Mouse (Mus musculus): ENCODE results near the gene Fam173a. TPM values are rescaled to one million over a fixed set of nuclear protein-coding genes. Genes with fewer than 3 reads are reported as not detected.

Fam173a gene
- 10 to 100 TPM; 92.7 to 99.1 TPM for total RNA-seq (2021)
- long read RNA-seq, experiment 1, transcript Fam173a-201 (5 exons, 1,321 nt) = major isoform, 38 of 96 reads
- long read RNA-seq, experiment 1, transcript Fam173a-202 (4 exons, 1,267 nt) = minor isoform, 15 of 96 reads
- long read RNA-seq, experiment 1, transcript Fam173a-205 (3 exons, 1,886 nt) = minor isoform, 30 of 96 reads
- long read RNA-seq, experiment 1, partial matches to known transcripts = 10 of 96 reads
- long read RNA-seq, experiment 1, other reads (novel, unspliced or antisense) = 3 of 96 reads
- long read RNA-seq, experiment 2, transcript Fam173a-202 (4 exons, 1,267 nt) = minor isoform, 15 of 77 reads
- long read RNA-seq, experiment 2, transcript Fam173a-201 (5 exons, 1,321 nt) = major isoform, 38 of 77 reads
- long read RNA-seq, experiment 2, transcript Fam173a-205 (3 exons, 1,886 nt) = minor isoform, 22 of 77 reads
- long read RNA-seq, experiment 2, partial matches to known transcripts = 0 of 77 reads
- long read RNA-seq, experiment 2, other reads (novel, unspliced or antisense) = 0 of 77 reads

DNA sequence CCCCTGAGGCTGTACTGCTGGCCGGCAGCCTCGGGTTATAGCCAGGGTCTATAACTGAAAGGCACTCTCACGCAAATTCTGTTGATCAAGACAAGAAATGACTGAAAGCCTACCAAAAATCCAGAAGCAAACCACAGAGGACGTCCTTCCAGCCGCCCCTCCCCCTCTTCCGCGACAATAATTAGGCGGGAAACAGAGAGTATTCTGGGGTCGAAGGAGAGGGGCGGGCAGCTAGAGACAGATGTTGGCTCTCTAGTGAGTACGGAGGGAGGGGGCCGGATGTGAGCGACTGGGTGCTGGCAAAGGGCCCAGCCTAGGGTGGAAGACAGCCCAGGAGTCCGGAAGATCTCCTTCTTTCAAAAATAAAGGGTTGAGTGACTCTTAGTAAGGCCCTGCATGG lies at the start of gene Fam173a:
Gene Fam173a (minus strand): TSS at position 287 of the 400 bp plus-strand sequence.
- peak in 1 of 2 experiments; percentile 55 for DNase-seq (ENCODE audit: low spot score in 2 of 2)

DNA sequence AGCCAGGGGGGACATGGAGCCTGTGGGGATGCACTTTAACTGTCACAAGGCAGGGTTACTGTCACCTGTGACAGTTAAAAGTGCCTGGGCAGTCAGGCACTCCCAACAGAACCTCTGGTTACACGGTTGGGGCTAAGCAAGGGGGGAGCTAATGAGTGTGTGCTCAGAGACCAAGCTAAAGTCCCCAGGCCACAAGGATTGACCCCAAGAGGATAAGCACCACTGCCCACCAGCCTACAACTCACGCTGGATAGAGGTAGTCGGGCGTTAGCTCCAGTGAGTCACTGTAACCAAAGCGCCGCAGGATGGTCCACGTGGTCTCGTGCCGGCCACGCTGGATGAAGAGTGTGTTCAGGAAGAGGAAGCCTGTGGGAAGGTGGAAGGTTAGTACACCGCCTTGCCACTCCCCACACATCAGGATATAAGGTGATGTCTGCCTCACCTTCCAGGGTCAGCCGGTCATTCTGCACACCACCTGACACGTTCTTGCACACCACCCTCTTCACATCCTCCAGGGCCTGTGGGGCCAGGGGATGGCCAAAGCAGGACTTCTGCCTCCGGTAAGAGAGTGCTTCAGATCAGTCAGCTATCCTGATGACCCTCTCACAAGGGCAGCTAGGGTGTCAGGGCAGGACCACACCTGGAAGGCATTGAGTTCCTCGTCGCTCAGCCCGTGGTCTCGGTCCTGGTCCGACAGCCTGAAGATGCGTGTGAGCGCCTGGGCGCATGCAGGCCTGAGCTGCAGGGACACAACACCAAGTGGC lies 48.6 kb upstream of the Fam173a start, which contains the start of gene Gm20683:
Gene Gm20683 (minus strand): TSS at position 647 of the 764 bp plus-strand sequence.
- DNase-seq (ENCODE audit: low spot score in 2 of 2) = no peak

DNA sequence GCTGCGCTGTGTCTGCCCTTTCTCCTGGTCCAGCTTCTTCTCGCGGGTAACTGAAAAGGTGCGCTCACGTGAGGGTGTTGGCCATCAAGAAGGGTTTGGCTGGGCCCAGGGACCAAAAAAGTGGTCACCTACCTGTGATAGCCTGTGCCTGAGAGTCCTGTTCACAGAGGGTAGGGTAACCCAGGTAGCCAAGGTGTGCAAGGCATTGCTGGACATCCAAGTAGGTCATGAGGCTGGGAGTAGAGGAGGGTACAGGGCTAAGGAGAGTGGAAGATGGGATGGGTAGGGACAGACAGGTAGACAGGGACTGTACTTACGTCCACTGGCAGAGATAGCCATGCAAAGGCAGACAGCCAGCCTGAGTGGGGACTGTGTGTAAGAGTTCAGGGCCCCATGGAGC lies 47.8 kb upstream of the Fam173a start:
- DNase-seq (ENCODE audit: low spot score in 2 of 2) = no peak

DNA sequence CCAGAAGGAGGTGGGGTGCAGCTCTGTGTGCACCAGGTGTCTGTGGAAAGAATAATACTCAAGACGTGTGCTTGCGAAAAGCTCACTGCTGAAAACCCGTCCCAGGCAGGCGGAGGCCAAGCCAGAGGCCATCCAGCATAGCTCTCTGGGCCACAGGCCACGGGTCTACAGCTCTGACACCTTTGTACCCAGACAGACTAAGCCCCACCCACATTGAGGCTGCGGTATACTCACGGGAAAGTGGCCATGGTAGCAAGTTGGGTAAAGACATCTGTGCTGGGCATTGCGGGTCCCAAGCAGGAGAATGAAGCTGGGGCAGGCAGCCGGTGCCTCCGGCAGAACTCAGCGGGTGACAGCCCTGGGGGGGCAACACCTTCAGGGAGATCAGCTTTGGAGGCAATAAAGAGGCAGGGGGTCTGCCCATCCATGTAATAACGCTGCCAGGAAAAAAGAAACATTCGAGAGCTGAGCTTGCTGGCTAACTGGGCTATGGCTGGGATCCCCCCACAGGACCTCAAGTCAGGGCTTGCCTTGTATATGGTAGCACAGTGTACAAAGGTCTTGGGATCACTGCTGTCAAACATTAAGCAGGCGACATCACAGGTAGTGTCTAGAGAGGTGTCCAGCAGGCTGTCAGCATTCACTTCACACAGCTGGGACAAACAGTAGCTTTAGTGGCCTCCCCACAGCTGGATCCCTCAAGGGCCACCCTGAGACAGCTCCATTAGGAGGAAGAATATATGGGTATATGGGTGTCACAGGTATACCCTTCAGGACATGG lies 46.9 kb upstream of the Fam173a start:
- no peak for DNase-seq (ENCODE audit: low spot score in 2 of 2)

DNA sequence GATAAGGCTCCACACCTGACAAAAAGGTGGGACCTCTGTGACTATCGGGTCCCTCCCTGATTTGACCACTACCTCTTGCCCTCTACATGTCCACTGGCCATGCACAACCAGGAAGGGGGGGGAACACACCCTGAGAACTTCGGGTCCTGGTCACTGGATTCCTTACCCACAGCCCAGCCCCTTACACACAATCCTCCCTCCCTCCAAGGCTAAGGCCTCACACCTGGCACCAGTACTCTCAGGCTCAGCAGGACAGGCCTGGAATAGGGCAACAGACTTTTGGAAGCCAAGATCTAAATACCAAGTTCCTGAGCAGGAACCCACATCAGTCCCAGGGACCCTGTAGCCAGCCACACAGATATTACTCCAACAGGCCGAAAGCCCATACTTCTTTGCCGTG lies 46.2 kb upstream of the Fam173a start:
- no peak for DNase-seq (ENCODE audit: low spot score in 2 of 2)

DNA sequence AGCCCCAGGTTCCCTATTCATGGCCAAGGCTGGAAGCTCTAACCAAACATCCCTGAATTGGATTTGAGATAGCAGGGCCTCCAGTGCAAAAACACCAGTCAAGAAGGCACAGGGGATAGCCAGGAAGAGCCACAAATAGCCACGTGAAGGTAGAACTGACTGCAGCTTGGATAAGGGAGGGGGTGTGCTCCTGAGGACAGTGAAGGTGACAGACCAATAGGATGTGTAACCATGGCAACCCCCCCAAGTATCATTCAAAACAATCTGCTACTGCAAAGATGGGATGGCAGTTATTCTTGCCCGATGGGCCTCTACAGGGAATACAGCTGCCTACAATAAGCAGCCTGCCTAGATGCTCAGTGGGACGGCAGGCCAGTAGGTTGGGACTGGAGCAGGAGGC lies 44.8 kb upstream of the Fam173a start:
- DNase-seq (ENCODE audit: low spot score in 2 of 2) = no peak

DNA sequence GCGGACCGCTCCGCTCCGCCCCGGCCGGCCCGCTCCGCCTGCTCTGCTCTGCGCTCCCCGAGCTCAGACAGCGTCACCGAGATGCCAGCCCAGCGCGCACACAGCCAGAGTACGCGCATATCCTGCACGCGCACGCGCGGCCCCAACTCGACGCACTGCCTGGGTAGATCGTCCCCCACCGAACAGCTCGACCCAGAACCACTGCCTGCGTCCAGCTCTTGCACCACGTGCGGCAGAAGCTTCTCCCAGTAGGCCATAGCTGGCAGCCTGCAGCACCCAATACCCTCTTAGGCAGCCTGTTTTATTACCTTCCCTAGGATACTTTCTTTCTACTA lies 44.3 kb upstream of the Fam173a start, which contains the start of gene Rhbdl1:
Gene Rhbdl1 (minus strand): TSS at position 220 of the 335 bp plus-strand sequence.
- peak; percentile 74 to 90 for DNase-seq (ENCODE audit: low spot score in 2 of 2)

DNA sequence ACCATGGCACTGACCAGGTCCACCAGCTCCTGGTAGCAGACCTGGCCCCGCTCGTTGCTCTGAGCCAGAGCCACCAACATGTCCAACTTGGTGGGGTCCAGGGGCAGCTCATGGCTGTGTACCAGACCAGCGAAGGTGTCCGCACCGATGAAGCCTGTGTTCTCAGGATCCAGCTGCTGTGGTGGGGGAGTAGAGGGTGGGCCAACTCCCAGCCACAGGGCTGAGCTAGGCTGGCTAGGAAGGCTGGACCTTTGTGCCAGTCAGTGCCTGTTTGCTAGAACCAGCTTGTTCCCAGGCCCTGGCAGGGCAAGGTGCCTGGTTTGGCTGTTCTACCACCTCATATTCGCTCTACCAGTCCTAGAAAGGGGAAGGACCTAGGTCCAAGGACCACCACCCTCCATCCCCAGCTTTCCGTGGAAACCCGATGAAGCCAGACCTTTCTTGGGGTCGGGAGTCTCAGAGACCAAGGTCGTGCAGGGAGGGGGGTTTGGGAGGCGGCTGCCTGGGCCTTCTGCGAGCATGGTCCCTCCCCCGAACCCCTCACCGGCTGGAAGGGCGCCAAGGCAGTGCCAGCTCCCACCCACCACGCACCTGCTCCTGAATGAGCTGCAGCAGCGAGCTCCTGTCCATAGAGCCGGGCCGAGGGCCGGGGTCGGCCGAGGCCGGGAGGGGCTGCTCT lies 43.8 kb upstream of the Fam173a start:
- DNase-seq (ENCODE audit: low spot score in 2 of 2) = no peak

DNA sequence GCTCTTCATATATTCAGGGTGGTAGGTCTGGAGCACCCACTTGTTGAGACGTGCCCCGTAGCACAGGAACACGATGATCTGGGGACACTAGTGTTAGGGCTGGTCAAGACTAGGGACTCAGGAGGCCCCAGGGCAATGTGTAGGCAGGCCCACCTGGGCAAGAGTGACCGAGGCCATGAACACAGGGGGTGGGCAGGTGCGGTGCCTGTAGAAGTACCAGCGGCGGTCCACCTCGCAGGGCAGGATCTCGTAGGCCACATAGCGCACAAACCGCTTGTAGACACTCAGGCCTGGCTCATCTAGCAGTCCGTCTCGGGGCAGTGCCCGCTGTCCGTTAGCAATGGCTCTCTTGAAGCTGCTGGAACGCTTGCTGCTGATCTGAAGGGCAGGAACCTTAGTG lies 43.1 kb upstream of the Fam173a start:
- no peak for DNase-seq (ENCODE audit: low spot score in 2 of 2)

DNA sequence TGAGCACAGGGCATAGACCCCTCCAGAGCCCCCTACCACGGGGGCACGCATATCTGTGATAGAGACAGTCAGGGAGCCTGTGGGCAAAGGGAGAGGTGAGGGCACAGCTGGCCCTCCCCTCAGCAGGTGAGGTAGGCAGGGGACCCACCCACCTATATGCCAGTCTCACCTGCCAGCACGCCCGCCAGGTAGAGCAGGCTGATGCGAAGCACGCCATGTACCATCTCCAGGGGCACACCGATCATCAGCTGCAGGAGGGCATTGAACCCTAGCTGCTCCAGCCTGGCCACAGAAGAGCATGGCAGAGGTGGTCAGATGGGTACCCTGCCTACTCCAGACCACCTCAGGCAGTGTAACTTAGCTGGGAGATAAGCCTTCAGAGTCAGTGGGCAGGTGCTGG lies 42.6 kb upstream of the Fam173a start:
- DNase-seq (ENCODE audit: low spot score in 2 of 2) = no peak

DNA sequence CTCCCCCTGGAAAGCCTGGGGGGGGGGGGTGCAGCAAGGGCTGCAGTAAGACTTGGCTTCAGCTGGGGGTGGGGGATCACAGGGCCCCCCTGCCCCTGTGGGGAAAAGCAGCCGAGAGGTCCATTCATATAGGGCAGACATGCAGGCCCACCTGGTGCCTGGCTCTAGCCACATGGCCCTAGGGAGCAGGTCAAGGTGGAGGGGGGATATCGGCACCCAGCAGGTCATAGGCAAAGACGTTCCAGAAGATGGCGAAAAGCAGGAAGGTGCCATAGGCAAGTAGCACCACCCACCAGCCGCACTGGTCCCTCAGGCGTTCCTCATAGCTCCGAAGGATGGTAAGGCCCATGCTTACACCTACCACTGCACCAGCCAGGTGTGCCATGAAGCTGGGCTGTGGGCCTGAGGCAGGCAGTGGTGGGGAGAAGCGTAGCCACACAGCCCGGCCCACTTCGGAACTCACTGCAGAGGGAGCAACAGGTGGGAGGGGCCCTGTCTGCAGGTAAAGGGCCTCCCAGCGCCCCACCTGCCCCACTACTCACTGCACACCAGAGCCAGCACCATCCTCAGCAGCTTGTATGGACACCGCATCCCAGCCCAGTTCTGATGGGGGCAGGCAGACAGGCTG lies 42.0 kb upstream of the Fam173a start:
- no peak for DNase-seq (ENCODE audit: low spot score in 2 of 2)

DNA sequence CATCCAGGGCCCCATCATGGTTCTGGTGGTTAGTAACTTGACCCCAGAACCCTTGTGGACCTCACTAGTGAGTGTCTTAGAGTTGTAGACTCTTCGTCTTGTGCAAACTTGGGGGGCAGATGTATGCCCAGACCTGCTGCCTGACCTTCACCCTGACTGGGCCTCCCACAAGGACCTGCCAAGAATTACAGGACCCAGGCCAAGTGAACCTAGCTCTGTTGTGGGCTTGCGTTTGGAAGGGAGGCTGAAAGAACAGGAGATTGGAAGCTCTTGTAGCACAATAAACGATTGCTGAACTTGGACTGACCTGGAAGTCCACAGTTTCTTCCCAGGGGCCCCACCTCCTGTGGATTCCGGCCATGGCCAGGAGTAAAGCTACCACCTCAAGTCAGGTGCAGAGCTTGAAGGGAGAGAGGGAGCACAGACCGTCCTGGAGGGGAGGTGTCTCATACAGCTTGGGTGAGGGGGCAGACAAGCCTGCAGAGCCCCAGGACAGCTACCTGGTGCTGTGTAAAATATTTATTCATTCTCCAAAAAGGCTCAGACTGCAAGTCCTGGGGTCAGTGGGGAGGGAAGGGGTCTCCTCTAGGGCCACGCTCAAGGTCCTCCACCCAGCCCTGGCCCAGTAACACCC lies 41.4 kb upstream of the Fam173a start:
- no peak for DNase-seq (ENCODE audit: low spot score in 2 of 2)

DNA sequence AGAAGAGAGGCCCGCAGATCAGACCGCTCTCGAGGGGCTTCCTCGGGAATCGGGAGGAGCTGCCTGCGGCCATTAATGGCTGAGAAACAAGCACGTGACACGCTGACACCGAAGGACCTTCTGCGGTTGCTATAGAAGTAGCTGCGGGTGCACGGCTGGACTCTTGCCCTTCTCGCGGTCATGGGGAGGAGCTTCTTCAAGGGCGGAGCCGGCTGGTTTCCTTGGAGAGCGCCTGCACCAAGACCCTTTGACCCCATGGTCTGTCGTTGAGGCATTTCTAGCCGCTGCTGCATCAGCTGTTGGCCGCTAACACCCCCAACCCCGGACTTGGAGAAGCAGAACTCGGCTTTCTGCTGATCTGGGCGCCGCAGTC lies 40.6 kb upstream of the Fam173a start, which contains the start of gene Stub1:
Gene Stub1 (minus strand): TSS at position 114 of the 373 bp plus-strand sequence.
- peak; percentile 62 to 81 for DNase-seq (ENCODE audit: low spot score in 2 of 2)

DNA sequence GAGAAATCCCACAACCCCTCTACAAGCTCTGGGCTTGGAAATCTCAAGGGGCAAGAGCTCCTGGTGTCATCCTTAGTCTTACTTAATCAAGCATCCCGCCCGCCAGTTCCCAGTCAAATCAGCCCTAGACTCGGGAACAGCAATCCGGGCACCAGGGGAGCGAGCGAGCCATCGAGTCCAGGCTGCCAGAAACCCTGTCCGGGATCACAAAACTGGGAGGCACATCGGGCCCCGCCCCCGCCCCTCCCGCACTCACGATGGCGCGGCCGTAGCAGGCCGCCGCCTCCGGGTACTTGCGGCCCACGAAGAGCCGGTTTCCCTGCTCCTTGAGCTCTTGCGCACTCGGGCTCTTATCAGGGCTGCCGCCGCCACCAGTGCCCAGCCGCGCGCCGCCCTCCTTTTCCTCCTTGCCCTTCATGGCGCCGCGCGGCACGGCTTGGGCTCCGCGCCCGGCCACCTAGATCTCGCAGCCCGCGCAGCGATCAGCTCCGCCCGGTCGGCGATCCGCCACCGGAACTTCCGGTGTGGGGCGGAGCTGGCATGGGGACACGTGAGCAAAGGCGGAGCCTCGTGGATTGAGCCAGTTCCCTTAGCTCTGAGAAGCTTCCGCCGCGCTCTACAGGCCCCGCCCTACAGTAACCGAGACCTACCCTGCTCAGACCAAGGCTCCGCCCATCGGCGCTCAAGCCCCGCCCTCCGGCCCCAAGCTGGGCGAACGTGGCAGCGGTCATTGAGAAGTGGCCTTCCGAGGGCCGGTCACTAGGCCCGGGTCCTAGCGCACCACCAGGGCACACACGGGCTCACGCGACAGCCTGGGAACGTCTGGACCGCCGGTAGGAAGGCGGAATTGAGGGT lies 40.0 kb upstream of the Fam173a start:
- DNase-seq (ENCODE audit: low spot score in 2 of 2) = peak; percentile 97 to 98

DNA sequence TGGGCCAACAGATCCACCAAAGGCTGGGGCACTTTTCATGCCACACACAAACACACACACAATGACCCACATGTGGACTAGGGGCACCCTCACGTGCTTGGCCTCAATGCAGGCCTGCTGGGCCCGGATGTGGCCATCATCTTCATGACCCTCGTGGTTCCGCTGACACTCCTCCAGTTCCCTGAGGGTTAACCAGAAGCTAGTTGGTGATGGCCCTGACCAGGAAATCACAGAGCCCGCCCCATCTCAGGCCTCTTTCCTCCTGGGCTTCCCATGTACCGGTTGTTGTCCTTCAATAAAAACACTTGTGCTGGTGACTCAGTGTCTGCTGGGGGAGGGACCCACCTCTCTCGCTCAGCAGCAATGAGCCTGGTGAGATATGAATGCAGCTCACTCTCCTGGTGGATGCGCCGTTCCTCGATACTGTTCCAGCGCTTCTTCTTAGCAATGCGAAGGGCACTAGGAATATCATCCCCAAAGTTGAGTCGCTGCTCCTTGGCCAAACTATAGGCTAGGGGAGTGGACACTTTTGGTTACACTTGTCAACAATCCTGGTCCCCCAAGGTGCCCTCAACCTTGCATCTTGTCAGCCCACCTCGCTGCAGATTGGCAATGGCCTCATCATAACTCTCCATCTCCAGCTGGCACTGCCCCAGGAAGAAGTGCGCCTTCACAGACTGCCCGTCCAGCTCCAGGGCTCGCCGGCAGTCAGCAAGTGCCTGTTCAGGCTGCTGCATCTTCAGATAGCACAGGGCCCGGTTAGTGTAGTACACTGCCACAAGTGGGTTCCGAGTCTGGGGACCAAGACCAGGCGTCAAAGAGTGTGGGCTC lies 39.0 kb upstream of the Fam173a start:
- DNase-seq (ENCODE audit: low spot score in 2 of 2) = no peak

DNA sequence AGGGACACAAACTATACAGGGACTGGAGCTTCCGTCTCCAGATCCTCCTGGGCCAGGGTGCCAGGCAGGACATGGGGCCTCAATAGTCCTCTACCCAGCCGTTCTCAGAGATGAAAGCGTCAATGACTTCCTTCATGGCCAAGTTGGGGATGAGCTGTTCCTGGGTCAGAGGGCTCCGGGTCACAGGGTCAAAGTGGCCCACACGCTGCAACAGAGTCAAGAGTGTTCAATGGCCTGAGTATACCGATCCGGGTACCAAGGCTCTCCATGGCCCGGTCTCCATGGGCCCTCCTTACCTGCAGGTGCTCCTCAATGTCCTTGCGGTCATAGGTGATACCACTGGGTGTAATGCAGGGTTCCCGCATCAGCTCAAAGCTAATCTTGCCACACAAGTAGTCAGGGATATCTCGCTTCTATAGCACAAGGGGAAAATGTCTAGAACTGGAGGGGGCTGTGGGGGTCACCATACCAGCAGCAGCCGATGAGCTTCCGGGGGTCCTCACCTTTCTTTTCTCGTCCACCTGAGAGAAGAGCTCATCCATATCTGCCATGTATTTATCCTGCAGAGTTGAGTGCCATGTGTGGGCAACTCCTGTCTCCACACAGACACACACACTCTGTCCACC lies 38.2 kb upstream of the Fam173a start:
- no peak for DNase-seq (ENCODE audit: low spot score in 2 of 2)

DNA sequence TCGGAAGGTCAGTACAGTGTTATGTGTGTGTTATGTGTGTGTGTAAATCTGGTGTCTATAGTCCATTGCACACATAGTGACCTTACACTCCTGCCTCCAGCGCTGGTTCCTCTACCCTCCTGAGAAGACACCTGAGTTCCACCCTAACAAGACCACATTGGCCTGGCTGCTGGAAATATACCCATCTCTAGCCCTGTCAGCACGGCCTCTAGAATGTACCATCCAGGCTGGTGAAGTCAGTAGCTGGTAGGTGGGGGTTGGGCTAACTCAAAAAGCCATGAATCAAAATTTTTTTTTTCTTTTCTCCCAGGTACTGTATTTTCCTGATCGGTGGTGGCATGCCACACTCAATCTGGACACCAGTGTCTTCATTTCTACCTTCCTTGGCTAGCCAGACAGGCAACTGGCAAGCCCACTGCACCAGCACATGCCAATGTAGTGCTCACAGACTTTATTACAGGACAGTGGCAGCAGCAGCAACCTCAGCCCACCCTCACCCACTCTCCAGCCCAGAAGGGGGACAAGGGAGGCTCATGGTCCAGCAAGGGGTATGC lies 37.6 kb upstream of the Fam173a start:
- no peak for DNase-seq (ENCODE audit: low spot score in 2 of 2)

Measured in left cerebral cortex, adult 18-20 months (tissue).